ENCODE assay signal across 9 mouse cellular contexts in genomic region chr12:117150611-117151395, GRCm38 (mm10).
A peak's percentile ranks its signal among the peaks of the same experiment; 100 is the strongest.
DNase-seq lines count a peak whose midpoint lies in the region; ATAC-seq and TF ChIP-seq lines count a peak whose summit lies in the region.
"Had no signal": no experiment of that assay in that cellular context is flagged by ENCODE, and none has a peak within 500 bp of the region (broad histone marks: within the 10 kb centered on the region; RNA-seq: fewer than 3 reads in every experiment).

No protein-coding gene starts in this region.

- no peaks in the 10 kb centered on the region for H3K79me2 ChIP-seq in myocyte (ENCODE audit: control insufficient read depth, insufficient read depth)

- H3K36me3 ChIP-seq in kidney, embryonic 14.5 days (ENCODE audit: control insufficient read depth, insufficient read depth, low read length), result no peaks in the 10 kb centered on the region
- no peaks in the 10 kb centered on the region for H3K36me3 ChIP-seq in hindbrain, embryonic 13.5 days
- H3K36me3 ChIP-seq in myocyte (ENCODE audit: control insufficient read depth, insufficient read depth), result no peaks in the 10 kb centered on the region

- DNase-seq in kidney, postnatal 36 days, result no peak
- peak; percentile 77 for DNase-seq in embryo, embryonic 10.5 days (ENCODE audit: low spot score)
- DNase-seq in adrenal gland, postnatal 4 days (ENCODE audit: low spot score in 2 of 2), result no peak
- DNase-seq in adrenal gland, postnatal 10 days, result no peak
- DNase-seq in adrenal gland, postnatal 25 days, result no peak

- no peak overlapping the region for H3K9ac ChIP-seq in kidney, embryonic 14.5 days (ENCODE audit: low read depth, low read length)
- H3K9ac ChIP-seq in hindbrain, embryonic 13.5 days, result peak overlapping the region; percentile 92

- peak; percentile 61 for TF ChIP-seq POLR2A in myocyte (IDR thresholded peaks at IDR 0.05; ENCODE audit: insufficient read length, low read depth)

- H3K4me3 ChIP-seq in kidney, embryonic 14.5 days (ENCODE audit: low read length), result peak overlapping the region; percentile 14; the same call in 1 of the 2 replicates
- peak overlapping the region; percentile 29 for H3K4me3 ChIP-seq in hindbrain, embryonic 13.5 days
- H3K4me3 ChIP-seq in myocyte, result peak overlapping the region; percentile 31

- peaks cover 73% of the 10 kb centered on the region for H3K27me3 ChIP-seq in kidney, embryonic 14.5 days (ENCODE audit: control insufficient read depth, insufficient read depth, low read length)
- peaks cover 66% of the 10 kb centered on the region for H3K27me3 ChIP-seq in hindbrain, embryonic 13.5 days
- no peaks in the 10 kb centered on the region for H3K27me3 ChIP-seq in myocyte (ENCODE audit: control insufficient read depth, insufficient read depth, insufficient read length)

- peaks cover 5% of the 10 kb centered on the region; the same call in 1 of the 2 replicates for H3K4me1 ChIP-seq in kidney, embryonic 14.5 days (ENCODE audit: control insufficient read depth, insufficient read depth, low read length)
- H3K4me1 ChIP-seq in hindbrain, embryonic 13.5 days (replicated peaks), result peaks cover 56% of the 10 kb centered on the region

- H3K9me3 ChIP-seq in kidney, embryonic 14.5 days (ENCODE audit: control insufficient read depth, low read length), result no peaks in the 10 kb centered on the region
- no peaks in the 10 kb centered on the region for H3K9me3 ChIP-seq in hindbrain, embryonic 13.5 days

- H3ac ChIP-seq in myocyte (ENCODE audit: control insufficient read depth, insufficient read length), result no peak overlapping the region

- ATAC-seq in kidney, embryonic 14.5 days (ENCODE audit: low FRiP score, low TSS enrichment), result no peak
- no peak for ATAC-seq in hindbrain, embryonic 13.5 days (ENCODE audit: low FRiP score)

- 7% methylated on average over 33 of the region's 33 CpGs for WGBS in kidney, embryonic 14.5 days
- WGBS in hindbrain, embryonic 13.5 days, result 4% methylated on average over 33 of the region's 33 CpGs

- peak overlapping the region; percentile 22; the same call in 1 of the 2 replicates for H3K4me2 ChIP-seq in kidney, embryonic 14.5 days (replicated peaks; ENCODE audit: low read depth, low read length)
- peak overlapping the region; percentile 50 for H3K4me2 ChIP-seq in hindbrain, embryonic 13.5 days
- H3K4me2 ChIP-seq in myocyte (ENCODE audit: low read depth), result peak overlapping the region; percentile 73

- H3K27ac ChIP-seq in kidney, embryonic 14.5 days (ENCODE audit: low read depth, low read length), result no peak overlapping the region
- H3K27ac ChIP-seq in hindbrain, embryonic 13.5 days, result peak overlapping the region; percentile 44; the same call in 1 of the 2 replicates
- H3K27ac ChIP-seq: kidney, postnatal 0 days had no signal

TF ChIP-seq in myocyte, 11 proteins besides CTCF, POLR2A, EP300 and RAD21:
- peak; percentile 25 for TF ChIP-seq POLR2AphosphoS2 (IDR thresholded peaks at IDR 0.05; ENCODE audit: insufficient read length, low read depth)
- TF ChIP-seq CEBPB (IDR thresholded peaks at IDR 0.05; ENCODE audit: insufficient read depth, poor library complexity, severe bottlenecking), result no peak
TF ChIP-seq in myocyte: peak in this region for 1.

Comparison
In these comparisons a context has a peak if more than half of its experiments do, and no peak if none do; other contexts are left out.
1. H3K4me2 ChIP-seq: peak in every context shown above with its lines; median percentile 73 in myocyte; 50 in hindbrain, embryonic 13.5 days; 22 in kidney, embryonic 14.5 days.